Mouse (Mus musculus): ENCODE results near the gene Rbp2. TPM values are rescaled to one million over a fixed set of nuclear protein-coding genes. Genes with fewer than 3 reads are reported as not detected.
A peak's percentile ranks its signal among the peaks of the same experiment; 100 is the strongest.

Gene Rbp2
- polyA plus RNA-seq, 1 experiment from 2014 or later: 8.4 TPM

- 49% methylated on average over 4 of the region's 4 CpGs for WGBS
- Histone ChIP-seq H3K4me3 (ENCODE audit: low read depth, low read length) (no peak overlapping the region), H3K4me1 (replicated peaks; ENCODE audit: control insufficient read depth, insufficient read depth, low read length) (no peaks in the 10 kb centered on the region), H3K9me3 (ENCODE audit: control insufficient read depth, low read length) (no peaks in the 10 kb centered on the region), H3K27me3 (replicated peaks; ENCODE audit: control insufficient read depth, insufficient read depth, low read length) (no peaks in the 10 kb centered on the region), H3K36me3 (ENCODE audit: control insufficient read depth, insufficient read depth, low read length) (no peaks in the 10 kb centered on the region), H3K9ac (ENCODE audit: low read length) (no peak overlapping the region), H3K27ac (ENCODE audit: low read depth) (no peak overlapping the region), H3K4me2 (ENCODE audit: low read length) (no peak overlapping the region)
- ATAC-seq (replicated peaks; ENCODE audit: low FRiP score, low TSS enrichment, low read depth) (no peak), DNase-seq (ENCODE audit: low spot score) (no peak)
These were observed 3.7 kb upstream of the Rbp2 start for GRCm38 (mm10) chr9:98482256-98482655.

- H3K27me3 ChIP-seq (replicated peaks; ENCODE audit: control insufficient read depth, insufficient read depth, low read length): no peaks in the 10 kb centered on the region
- WGBS: 70% methylated on average over 7 of the region's 7 CpGs
- no peak for ATAC-seq (replicated peaks; ENCODE audit: low FRiP score, low TSS enrichment, low read depth)
- DNase-seq (ENCODE audit: low spot score): no peak
- H3K4me1 ChIP-seq (replicated peaks; ENCODE audit: control insufficient read depth, insufficient read depth, low read length): no peaks in the 10 kb centered on the region
- H3K4me3 ChIP-seq (ENCODE audit: low read depth, low read length): no peak overlapping the region
- H3K9ac ChIP-seq (ENCODE audit: low read length): no peak overlapping the region
- no peak overlapping the region for H3K4me2 ChIP-seq (ENCODE audit: low read length)
- no peak overlapping the region for H3K27ac ChIP-seq (ENCODE audit: low read depth)
- H3K9me3 ChIP-seq (ENCODE audit: control insufficient read depth, low read length): no peaks in the 10 kb centered on the region
- no peaks in the 10 kb centered on the region for H3K36me3 ChIP-seq (ENCODE audit: control insufficient read depth, insufficient read depth, low read length)
These were observed 895 bp upstream of the Rbp2 start for GRCm38 (mm10) chr9:98485020-98485419.

GRCm38 (mm10) chr9:98487273-98487672 lies 1.4 kb downstream of the Rbp2 start:
- H3K4me2 ChIP-seq (ENCODE audit: low read length): no peak overlapping the region
- H3K4me1 ChIP-seq (replicated peaks; ENCODE audit: control insufficient read depth, insufficient read depth, low read length): 0 out of 2 replicates have a peak, but pooled peaks cover 2% of the 10 kb centered on the region
- no peak for ATAC-seq (replicated peaks; ENCODE audit: low FRiP score, low TSS enrichment, low read depth)
- H3K4me3 ChIP-seq (ENCODE audit: low read depth, low read length): no peak overlapping the region
- H3K27ac ChIP-seq (ENCODE audit: low read depth): no peak overlapping the region
- no peaks in the 10 kb centered on the region for H3K36me3 ChIP-seq (ENCODE audit: control insufficient read depth, insufficient read depth, low read length)
- no peaks in the 10 kb centered on the region for H3K27me3 ChIP-seq (replicated peaks; ENCODE audit: control insufficient read depth, insufficient read depth, low read length)
- H3K9me3 ChIP-seq (ENCODE audit: control insufficient read depth, low read length): no peaks in the 10 kb centered on the region
- no peak for DNase-seq (ENCODE audit: low spot score)
- 72% methylated on average over 6 of the region's 6 CpGs for WGBS
- H3K9ac ChIP-seq (ENCODE audit: low read length): no peak overlapping the region

GRCm38 (mm10) chr9:98489532-98489931 lies 3.6 kb downstream of the Rbp2 start:
- Histone ChIP-seq H3K4me3 (ENCODE audit: low read depth, low read length) (no peak overlapping the region), H3K9me3 (ENCODE audit: control insufficient read depth, low read length) (no peaks in the 10 kb centered on the region), H3K27ac (ENCODE audit: low read depth) (no peak overlapping the region; the same call in 1 of the 2 replicates), H3K4me2 (ENCODE audit: low read length) (no peak overlapping the region), H3K36me3 (ENCODE audit: control insufficient read depth, insufficient read depth, low read length) (no peaks in the 10 kb centered on the region), H3K9ac (ENCODE audit: low read length) (no peak overlapping the region), H3K27me3 (replicated peaks; ENCODE audit: control insufficient read depth, insufficient read depth, low read length) (no peaks in the 10 kb centered on the region), H3K4me1 (replicated peaks; ENCODE audit: control insufficient read depth, insufficient read depth, low read length) (0 out of 2 replicates have a peak, but pooled peaks cover 2% of the 10 kb centered on the region)
- no peak for ATAC-seq (replicated peaks; ENCODE audit: low FRiP score, low TSS enrichment, low read depth)
- DNase-seq (ENCODE audit: low spot score): no peak
- WGBS: 74% methylated on average over 4 of the region's 4 CpGs

GRCm38 (mm10) chr9:98490128-98490527 lies 4.2 kb downstream of the Rbp2 start:
- DNase-seq (ENCODE audit: low spot score) (no peak), ATAC-seq (replicated peaks; ENCODE audit: low FRiP score, low TSS enrichment, low read depth) (peak; percentile 12; the same call in 1 of the 2 replicates)
- Histone ChIP-seq H3K27ac (ENCODE audit: low read depth) (no peak overlapping the region), H3K9ac (ENCODE audit: low read length) (no peak overlapping the region), H3K36me3 (ENCODE audit: control insufficient read depth, insufficient read depth, low read length) (no peaks in the 10 kb centered on the region), H3K4me3 (ENCODE audit: low read depth, low read length) (no peak overlapping the region), H3K4me2 (ENCODE audit: low read length) (no peak overlapping the region), H3K9me3 (ENCODE audit: control insufficient read depth, low read length) (no peaks in the 10 kb centered on the region), H3K27me3 (replicated peaks; ENCODE audit: control insufficient read depth, insufficient read depth, low read length) (no peaks in the 10 kb centered on the region), H3K4me1 (replicated peaks; ENCODE audit: control insufficient read depth, insufficient read depth, low read length) (0 out of 2 replicates have a peak, but pooled peaks cover 2% of the 10 kb centered on the region)
- WGBS: 28% methylated on average over 4 of the region's 4 CpGs

GRCm38 (mm10) chr9:98491071-98491470 lies 5.2 kb downstream of the Rbp2 start:
- Histone ChIP-seq H3K4me1 (replicated peaks; ENCODE audit: control insufficient read depth, insufficient read depth, low read length) (0 out of 2 replicates have a peak, but pooled peaks cover 2% of the 10 kb centered on the region), H3K4me2 (ENCODE audit: low read length) (no peak overlapping the region), H3K9ac (ENCODE audit: low read length) (no peak overlapping the region), H3K4me3 (ENCODE audit: low read depth, low read length) (no peak overlapping the region), H3K27ac (ENCODE audit: low read depth) (no peak overlapping the region), H3K9me3 (ENCODE audit: control insufficient read depth, low read length) (no peaks in the 10 kb centered on the region), H3K36me3 (ENCODE audit: control insufficient read depth, insufficient read depth, low read length) (no peaks in the 10 kb centered on the region), H3K27me3 (replicated peaks; ENCODE audit: control insufficient read depth, insufficient read depth, low read length) (no peaks in the 10 kb centered on the region)
- WGBS: 76% methylated on average over 5 of the region's 5 CpGs
- no peak for ATAC-seq (replicated peaks; ENCODE audit: low FRiP score, low TSS enrichment, low read depth)
- no peak for DNase-seq (ENCODE audit: low spot score)

- Histone ChIP-seq H3K4me2 (ENCODE audit: low read length) (no peak overlapping the region), H3K4me3 (ENCODE audit: low read depth, low read length) (no peak overlapping the region), H3K27me3 (replicated peaks; ENCODE audit: control insufficient read depth, insufficient read depth, low read length) (no peaks in the 10 kb centered on the region), H3K9me3 (ENCODE audit: control insufficient read depth, low read length) (no peaks in the 10 kb centered on the region), H3K4me1 (replicated peaks; ENCODE audit: control insufficient read depth, insufficient read depth, low read length) (peaks cover 12% of the 10 kb centered on the region; the same call in 1 of the 2 replicates), H3K9ac (ENCODE audit: low read length) (no peak overlapping the region), H3K36me3 (ENCODE audit: control insufficient read depth, insufficient read depth, low read length) (no peaks in the 10 kb centered on the region), H3K27ac (ENCODE audit: low read depth) (no peak overlapping the region)
- no peak for ATAC-seq (replicated peaks; ENCODE audit: low FRiP score, low TSS enrichment, low read depth)
- WGBS: 63% methylated on average over 5 of the region's 5 CpGs
- no peak for DNase-seq (ENCODE audit: low spot score)
These were observed 6.3 kb downstream of the Rbp2 start for GRCm38 (mm10) chr9:98492212-98492611.

GRCm38 (mm10) chr9:98492821-98493220 lies 6.9 kb downstream of the Rbp2 start:
- H3K4me2 ChIP-seq (ENCODE audit: low read length): no peak overlapping the region
- H3K27me3 ChIP-seq (replicated peaks; ENCODE audit: control insufficient read depth, insufficient read depth, low read length): no peaks in the 10 kb centered on the region
- H3K4me3 ChIP-seq (ENCODE audit: low read depth, low read length): no peak overlapping the region
- DNase-seq (ENCODE audit: low spot score) (no peak), ATAC-seq (replicated peaks; ENCODE audit: low FRiP score, low TSS enrichment, low read depth) (no peak)
- no peaks in the 10 kb centered on the region for H3K36me3 ChIP-seq (ENCODE audit: control insufficient read depth, insufficient read depth, low read length)
- H3K9me3 ChIP-seq (ENCODE audit: control insufficient read depth, low read length): no peaks in the 10 kb centered on the region
- WGBS: 25% methylated on average over 1 of the region's 1 CpGs
- H3K4me1 ChIP-seq (replicated peaks; ENCODE audit: control insufficient read depth, insufficient read depth, low read length): peaks cover 18% of the 10 kb centered on the region
- H3K9ac ChIP-seq (ENCODE audit: low read length): no peak overlapping the region
- H3K27ac ChIP-seq (ENCODE audit: low read depth): no peak overlapping the region

GRCm38 (mm10) chr9:98497157-98497556 lies 11.2 kb downstream of the Rbp2 start:
- DNase-seq (ENCODE audit: low spot score) (peak; percentile 63), ATAC-seq (replicated peaks; ENCODE audit: low FRiP score, low TSS enrichment, low read depth) (peak; percentile 49; the same call in 1 of the 2 replicates)
- Histone ChIP-seq H3K4me1 (replicated peaks; ENCODE audit: control insufficient read depth, insufficient read depth, low read length) (peaks cover 23% of the 10 kb centered on the region), H3K9me3 (ENCODE audit: control insufficient read depth, low read length) (no peaks in the 10 kb centered on the region), H3K4me3 (ENCODE audit: low read depth, low read length) (no peak overlapping the region), H3K27me3 (replicated peaks; ENCODE audit: control insufficient read depth, insufficient read depth, low read length) (no peaks in the 10 kb centered on the region), H3K27ac (ENCODE audit: low read depth) (peak overlapping the region; percentile 57; the same call in 1 of the 2 replicates), H3K4me2 (ENCODE audit: low read length) (peak overlapping the region; percentile 33), H3K36me3 (ENCODE audit: control insufficient read depth, insufficient read depth, low read length) (no peaks in the 10 kb centered on the region), H3K9ac (ENCODE audit: low read length) (no peak overlapping the region)
- WGBS: 3% methylated on average over 7 of the region's 7 CpGs

Measured in intestine, embryonic 14.5 days (tissue).